Mouse (Mus musculus) monocyte, adult 2 months (primary cell): Measurements from ENCODE around the gene Iqcn.

Source experiments
- DNase-seq, 2 experiments: peaks; one replicate each; pipeline ENCODE4 v3.0.0; 2022; ENCODE audit warnings: low spot score in 2 of 2, low read depth in 1 of 2

The Iqcn gene

DNA sequence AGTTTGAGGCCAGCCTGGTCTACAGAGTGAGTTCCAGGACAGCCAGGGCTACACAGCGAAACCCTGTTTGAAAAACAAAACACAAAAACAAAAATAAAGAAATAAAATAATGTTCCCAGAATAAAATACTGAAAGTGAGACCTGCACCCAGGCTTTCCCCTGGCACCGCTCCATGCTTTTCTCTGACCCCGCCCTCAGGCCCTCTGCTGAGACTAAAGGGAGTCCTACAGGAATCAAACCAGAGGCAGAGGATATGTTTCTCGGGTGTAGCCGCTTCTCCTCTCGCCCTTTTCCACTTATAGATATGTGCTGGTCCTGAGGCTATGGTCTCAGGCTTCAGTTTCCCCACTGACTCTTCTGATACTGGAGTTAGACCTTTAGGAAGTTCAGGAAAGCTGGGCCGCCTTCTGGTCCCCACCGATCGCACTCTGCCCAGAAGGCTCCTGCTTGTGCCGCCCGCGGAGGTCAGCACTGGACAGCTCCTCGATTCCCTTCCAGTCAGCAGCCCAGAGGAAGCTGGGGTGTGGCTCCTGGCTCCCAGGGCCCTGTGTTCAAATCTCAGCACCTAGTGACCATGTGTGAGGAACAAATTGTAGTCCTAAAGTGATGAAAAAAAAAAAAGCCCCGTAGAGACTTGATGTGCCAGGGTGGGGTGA lies 22.7 kb downstream of the Iqcn start:
- no peak for DNase-seq

DNA sequence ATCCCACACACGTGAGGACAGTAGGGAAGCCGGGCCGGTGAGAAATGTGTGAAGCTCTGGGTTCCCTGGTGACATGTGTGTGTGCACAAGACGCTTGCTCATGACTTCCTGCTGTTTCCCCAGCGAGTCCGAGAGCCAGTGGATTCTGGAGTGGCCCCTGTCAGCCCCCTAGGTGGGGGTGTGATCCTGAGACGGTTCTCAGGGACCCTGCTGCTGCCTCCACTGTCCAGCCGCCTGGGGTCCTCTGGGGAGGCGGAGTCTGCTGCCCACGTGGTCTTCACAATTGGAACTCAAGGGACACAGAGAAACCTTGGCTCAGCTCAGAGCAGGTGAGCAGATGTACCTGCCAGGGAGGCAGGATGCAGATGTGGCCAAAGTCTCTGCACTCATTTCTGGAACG lies 23.5 kb downstream of the Iqcn start:
- no peak for DNase-seq

DNA sequence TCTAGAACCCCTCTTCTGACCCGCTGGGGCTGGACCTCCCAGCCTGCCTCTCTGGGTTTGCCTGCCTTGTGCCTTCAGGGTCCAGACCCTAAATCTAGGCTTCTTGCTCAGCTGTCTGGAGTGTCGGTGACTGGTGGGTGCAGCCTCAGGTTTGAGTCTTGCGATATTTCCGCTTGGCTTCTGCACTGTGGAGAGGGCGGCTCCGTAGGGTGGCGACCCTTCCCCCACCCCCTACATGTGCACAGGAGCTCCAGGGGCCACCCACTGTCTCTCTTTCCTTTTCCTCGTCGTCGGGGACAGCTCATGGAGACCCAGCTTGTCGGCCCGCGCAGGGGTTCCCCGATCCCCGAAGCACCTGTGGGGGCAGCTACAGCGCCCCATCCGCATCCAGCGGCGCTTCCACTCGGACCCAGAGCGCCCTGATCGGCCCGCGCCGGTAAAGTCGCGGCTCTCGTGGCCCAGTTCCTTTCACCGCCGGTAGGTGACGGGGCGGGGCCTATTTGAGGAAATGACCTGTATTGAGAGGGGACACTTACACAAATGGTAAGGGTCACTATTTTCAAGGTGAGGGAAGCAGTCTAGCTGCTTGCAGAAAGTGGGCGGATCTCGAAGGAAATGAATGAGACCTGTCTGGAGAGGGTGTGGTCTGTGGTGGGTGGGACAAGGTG lies 26.7 kb downstream of the Iqcn start:
- DNase-seq = no peak

DNA sequence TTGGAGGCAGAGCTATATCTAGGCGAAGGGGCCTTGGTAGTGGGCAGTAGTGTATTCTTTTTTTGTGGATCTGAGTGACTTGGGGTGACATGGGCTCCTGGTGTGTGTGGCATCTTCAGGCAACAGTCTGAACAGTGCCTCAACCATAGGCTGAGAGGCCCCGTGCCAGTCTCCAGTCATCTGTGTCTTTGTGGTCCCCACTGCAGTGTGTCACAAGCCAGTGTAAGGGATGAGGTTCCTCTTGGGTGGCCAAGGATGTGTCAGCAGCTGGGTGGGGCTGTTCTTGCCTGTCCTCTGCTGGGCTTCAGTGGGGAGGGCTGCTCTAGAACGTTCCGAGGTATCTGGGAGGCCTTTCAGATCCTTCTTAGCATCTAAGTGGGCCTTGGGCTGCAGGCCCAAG lies 27.7 kb downstream of the Iqcn start:
- DNase-seq = no peak

DNA sequence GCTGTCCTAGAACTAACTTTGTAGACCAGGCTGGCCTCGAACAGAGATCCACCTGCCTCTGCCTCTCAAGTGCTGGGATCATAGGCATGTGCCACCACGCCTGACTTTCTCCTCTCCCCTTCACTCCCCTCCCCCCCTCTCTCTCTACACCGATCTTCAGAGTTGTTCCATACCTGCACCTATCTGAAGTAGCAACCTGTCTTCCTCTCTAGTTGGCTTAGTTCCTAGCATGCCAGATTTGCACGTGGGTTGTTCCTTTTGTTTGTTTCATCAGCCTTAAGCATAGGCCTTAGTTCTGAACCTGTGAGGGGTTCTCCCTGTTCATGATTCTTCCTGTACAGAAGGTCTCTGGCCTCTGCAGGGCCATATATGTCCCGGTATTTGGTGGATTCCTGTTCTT lies 34.4 kb downstream of the Iqcn start:
- no peak for DNase-seq

DNA sequence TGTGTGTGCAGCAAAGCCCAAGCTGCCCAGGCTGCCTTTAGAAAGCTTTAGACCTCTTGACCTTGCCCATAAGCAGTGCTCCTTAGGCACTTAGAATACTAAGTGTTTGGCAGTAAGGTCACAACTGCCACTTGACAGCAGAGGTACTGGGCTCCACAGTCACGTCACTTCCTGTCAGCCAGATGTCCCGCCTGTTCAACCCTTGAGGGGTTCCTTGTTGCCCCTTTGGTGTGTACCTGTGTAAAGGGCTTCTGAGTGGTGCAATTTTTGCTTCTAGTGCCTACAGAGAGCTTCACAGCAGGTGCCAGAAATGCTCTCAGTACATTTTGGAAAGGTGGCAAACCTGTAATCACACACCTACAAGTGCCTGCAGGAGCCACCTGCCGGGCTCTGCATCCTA lies 35.0 kb downstream of the Iqcn start:
- DNase-seq = no peak

DNA sequence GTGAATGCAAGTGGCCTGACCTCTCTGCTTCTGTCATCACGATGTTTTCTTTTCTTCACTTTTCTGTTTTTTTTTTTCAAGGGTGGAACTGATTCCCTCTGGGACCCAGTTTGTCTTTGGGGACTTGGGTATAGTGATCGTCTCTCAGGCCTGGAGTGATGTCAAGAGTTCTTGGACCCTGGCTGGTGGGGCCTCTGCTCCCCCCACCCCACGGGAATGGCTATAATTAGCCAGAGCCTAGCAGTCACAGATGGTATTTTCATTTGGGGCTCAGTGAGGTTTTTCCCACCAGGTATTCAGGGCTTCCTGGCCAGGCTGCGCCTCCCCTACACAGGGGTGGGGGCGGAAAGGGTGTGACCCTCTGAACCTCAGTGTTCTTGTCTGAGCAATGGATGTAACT lies 38.4 kb downstream of the Iqcn start:
- no peak for DNase-seq

DNA sequence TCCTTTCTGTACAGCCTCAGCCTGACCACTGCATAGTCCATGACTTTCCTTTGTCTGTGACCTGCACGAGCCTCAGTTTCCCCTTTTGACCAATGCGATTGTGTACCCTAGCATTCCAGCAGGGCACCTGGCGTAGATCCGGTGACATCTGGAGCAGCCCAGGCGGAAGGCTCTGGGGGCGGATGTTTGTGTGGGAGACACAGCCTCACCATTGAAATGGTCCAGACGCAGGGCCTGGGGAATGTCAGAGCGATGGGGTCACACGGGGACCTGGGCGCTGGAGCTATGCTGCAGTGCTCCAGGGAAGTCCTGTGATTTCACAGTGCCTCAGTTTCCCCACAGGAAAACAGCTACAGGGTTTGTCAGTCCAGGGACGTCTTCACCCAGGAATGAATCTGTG lies 38.9 kb downstream of the Iqcn start:
- no peak for DNase-seq

DNA sequence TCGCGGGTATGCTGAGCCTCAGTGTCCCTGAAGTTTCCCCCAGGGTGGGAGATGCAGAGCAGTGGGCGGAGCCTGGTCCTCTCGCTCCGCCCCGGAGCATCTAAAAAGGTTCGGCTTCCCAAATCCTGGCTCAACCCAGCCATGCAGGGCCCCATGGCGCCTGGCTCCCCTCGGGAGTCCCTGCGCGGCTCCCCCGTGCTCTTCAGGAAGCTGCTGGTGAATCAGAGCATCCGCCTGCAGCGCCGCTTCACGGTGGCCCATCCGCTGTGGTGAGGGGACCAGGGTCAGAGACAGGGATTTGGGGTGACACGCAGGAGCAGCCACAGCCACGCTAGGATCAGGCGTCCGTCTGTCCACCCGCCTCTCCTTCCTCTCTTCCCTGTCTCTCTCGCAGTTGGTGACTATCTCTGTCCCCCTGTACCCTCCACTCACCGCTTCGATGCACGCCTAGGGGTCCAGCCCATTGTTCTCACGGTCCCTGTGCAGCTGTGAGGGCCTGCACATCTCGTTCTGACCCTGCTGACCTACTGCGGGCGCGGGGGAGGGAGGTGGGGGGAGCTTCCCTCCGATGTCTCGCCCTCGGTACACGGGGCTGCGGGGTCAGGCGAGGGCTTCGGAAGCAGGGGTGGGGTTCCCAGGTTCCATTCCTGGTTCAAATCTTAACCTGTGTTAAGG lies 39.9 kb downstream of the Iqcn start:
- no peak for DNase-seq

DNA sequence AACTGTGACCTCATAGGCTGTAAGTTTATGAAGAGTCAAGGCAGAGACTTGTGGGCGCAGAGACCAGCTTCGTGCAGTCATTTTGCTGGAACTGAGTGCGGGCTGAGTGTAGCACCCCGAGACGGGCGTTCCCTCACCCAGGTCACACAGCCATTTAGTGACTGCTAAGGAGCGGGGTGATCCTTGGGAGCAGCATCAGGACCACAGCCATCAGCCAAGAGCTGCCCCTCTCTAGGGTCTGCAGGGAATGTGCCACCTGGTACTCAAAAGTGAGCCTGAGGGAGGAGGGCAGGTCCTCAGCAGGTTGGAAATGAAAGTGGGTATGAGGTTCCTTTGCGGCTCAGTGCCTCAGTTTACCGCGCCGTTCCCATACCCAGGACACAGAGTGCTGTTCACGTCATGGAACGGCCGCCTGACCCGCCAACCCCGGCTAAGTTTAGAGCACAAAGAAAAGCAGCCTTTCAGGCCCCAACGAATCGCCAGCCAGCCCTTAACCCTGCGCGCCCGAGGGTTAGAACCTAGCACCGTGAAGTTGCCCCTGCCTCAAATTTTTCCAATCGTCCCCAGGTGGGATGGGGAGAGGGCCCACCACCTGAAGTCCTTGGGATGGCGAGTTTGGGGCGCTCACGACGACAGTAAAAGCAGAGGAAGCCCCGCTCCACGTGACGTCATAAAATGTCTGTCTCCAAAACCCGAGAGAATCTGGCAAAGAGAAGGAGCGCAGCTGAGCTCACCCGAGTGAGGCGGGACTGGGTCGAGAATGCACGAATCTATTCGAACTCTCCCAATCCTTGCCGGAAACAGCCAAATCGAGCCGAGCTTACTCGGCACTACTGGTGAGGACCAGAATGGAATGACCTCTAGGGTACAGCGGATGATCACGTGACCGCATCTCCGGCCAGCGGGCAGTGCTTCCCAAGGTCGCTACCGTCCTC lies 40.7 kb downstream of the Iqcn start:
- no peak for DNase-seq

DNA sequence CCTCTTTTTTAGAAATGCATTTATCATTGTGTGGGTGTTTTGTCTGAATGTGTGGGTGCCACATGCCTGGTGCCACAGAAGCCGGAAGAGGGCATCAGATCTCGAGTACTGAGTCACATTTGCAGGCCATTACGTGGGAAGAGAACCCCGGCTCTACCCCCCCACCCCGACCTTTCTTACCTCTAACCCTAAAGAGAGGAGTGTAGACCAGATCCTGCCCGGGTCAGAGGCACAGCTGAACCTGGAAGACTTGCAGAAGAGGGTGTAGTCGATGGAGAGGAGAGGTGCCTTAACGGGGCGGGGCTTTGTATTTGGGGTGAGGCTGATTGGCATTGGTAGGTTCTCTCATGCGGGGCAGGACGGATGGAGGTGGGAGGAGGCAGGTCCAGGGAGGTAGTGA lies 41.5 kb downstream of the Iqcn start:
- no peak for DNase-seq

DNA sequence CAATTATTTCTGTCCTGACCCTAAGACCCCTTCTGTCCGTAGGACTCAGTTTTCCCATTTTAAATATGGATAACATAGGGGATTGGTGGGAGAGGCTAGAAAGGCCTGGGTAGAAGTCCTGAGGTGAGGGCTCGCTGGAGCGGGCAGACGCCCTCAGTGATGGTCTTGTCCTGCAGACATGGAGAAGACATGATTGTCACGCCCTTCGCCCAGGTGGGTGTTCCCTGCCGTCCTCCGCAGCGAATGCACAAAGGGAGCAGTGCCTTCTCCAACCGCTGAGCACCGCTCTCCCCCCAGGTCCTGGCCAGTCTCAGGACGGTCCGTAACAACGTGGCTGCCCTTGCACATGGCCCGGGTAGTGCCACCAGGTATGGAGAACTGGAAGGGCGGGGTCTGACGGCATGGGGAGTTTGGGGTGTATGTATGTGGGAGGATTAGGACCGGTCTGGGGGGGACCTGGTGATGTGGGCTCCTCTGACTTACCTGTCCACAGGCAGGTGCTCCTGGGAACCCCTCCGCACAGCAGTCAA lies 42.5 kb downstream of the Iqcn start:
- no peak for DNase-seq

DNA sequence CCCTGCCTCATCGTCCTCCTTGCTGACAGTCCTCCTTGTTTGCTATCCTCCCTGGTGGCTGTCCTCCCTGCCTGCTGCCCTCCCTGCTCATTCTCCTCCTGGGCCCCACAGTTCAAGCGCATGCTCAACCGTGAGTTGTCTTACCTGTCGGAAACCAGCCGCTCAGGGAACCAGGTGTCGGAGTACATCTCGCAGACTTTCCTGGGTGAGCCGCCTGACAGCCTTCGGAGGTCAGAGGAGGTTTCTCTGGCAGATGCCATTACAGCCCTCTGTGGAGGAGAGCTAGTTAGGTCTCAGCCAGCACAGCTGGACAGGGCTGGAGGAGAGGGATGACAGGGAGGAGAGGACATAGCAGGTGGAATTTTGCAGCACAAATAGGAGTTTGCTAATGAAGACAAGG lies 43.4 kb downstream of the Iqcn start:
- no peak for DNase-seq

DNA sequence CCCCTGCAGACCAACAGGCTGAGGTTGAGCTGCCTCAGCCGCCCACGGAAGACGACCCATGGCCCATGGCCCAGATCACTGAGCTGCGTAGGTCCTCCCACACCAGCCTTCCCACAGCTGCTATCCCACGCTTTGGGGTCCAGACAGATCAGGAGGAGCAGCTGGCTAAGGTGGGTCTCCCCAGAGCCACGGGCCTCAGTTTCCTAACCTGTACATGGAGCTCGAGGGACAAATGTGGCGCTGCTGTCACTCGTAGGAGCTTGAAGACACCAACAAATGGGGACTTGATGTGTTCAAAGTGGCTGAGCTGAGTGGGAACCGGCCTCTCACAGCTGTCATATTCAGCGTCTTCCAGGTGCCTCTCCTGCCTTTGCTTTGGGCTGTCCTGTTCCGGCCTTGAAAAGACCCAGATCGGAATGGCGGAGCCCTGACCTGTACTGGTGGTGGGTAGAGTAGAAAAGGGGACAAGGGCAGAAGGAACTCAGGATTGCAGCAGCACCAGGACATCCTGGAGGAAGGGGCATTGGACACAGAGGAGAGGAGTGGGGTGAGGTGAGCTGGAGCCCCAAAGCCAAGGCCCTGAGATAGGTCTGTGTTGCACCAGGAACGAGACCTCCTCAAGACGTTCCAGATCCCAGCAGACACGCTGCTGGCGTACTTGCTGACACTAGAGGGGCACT lies 44.1 kb downstream of the Iqcn start:
- DNase-seq = no peak

DNA sequence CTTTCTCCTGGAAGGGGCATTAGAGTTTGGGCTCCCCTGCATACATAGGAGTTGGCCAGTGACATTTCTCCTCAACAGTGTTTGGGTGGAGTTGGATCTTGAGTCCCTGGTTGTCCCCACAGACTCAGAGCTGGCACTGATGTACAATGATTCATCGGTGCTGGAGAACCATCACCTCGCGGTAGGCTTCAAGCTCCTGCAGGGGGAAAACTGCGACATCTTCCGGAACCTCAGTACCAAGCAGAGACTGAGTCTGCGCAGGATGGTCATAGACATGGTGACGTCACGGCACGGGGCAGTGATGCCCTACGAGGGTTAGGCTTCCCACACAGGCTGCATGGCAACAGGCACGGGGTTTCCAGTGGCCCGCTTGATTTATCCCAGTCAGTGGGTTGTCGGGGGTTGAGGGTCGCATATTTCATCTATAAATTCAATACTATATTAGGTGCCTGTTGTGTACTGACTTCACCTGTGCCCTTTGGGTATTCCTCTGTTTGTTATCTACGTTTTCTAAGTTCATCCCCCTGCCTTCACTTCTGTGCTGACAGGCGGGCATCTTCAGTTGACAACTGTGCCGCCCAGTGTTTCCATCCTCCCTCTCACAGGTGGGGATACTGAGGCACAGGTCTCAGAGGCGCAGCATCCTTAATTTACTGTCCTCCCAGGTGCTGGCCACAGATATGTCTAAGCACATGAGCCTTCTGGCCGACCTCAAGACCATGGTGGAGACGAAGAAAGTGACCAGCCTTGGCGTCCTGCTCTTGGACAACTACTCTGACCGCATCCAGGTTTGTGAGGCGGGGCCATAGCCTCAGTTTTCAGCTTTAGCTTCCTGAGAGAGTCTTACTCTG lies 45.2 kb downstream of the Iqcn start:
- DNase-seq = no peak

DNA sequence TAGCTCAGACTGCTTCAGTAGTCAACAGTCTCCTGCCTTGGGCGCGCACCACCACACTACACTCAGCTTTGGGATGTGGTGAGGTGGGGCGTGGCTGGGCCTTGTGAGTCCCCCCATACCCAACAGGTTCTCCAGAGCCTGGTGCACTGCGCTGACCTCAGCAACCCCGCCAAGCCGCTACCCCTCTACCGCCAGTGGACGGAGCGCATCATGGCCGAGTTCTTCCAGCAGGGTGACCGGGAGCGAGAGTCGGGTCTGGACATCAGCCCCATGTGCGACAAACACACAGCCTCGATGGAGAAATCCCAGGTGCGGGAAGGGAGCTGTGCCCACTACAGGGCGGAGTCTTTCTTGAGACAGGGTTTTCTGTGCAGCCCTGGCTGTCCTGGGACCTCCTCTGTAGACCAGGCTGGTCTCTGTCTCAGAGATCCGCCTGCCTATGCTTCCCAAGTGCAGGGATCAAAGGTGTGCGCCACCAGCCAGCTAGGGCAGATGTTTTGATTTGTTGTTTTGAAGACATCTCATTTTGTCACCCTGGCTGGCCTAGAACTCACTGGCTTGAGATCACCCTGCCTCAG lies 45.9 kb downstream of the Iqcn start:
- no peak for DNase-seq

DNA sequence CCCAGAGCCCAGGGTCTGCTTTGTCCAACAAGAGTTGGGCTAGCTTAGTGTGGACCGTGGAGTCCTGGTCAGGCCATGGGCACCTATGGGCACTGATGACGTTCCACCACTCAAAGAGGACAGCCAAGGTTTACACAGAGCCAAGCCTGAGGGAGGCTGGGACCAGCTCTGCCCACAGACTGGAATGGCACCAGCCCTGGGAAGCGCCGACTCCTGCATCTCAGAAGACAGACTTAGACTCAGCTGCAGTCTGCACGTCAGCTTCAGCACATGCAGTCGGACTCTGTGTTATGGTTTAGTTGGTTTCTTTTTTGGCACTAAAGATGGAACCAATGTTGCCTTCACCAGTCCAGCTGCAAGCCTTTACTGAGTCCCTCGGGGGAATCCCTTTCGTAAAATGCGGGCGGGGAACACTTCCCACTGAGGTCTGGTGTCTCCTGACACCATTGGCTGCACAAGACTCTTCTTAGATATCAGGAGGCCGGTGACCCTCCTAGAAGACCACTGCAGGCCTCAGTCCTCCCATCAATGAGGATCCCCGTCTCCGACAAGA lies 46.9 kb downstream of the Iqcn start:
- no peak for DNase-seq

DNA sequence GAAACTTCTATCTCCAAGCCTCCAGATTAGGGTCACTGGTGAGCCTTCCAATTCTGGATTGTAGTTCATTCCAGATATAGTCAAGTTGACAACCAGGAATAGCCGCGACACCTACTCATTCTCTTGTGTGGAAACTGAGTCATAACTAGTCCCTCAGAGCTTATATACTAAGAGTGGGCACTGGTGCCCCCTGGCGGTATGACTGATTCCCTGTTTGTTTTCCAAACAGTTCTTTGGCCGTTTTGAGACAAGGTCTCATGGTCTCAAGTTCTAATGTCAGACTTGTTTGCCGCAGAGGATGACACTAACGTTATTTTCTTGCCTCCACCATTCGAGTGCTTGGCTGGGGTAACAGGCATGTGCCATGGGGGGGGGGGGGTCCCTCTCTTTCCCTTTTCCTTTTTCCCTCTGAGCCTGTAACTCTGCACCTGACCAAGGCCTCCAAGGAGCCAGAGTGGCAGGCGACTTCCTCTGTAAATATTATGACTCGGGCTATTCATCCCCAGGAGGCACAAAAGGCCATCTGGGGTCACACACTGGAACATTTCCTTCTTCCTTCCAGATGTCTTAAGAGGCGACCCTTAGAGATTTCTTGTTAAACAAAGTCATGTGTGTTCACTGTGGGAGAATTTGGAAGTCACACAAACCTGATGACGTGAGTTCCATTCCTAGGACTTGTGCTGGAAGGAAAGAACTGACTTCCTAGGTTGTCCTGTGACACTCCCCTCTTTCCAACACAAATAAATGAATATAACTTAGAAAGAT lies 48.9 kb downstream of the Iqcn start:
- DNase-seq = no peak
